Mouse (Mus musculus) stomach, embryonic 16.5 days (tissue): ENCODE measurements around the gene Gm4871. TPM values are rescaled to one million over a fixed set of nuclear protein-coding genes. Genes with fewer than 3 reads are reported as not detected.

Experiments
- ATAC-seq: fragments of 200-750 bp; cut with Nextera tagmentation; 2 replicates; pipeline ENCODE4 v1.8.0; 2017; ENCODE audit warnings: moderate number of reproducible peaks, moderate TSS enrichment; ENCODE audit not compliant: insufficient read depth, low FRiP score
- H3K27ac ChIP-seq: fragments of 300-500 bp; sonication (generic); 2 replicates; pipeline ENCODE4 v1.5.1; 2014; ENCODE audit warnings: low read length
- H3K27me3 ChIP-seq: fragments of 300-500 bp; sonication (generic); 2 replicates; pipeline ENCODE4 v1.6.1; 2014; ENCODE audit warnings: low read length, control low read depth, mixed read lengths; ENCODE audit not compliant: control insufficient read depth, insufficient read depth
- H3K36me3 ChIP-seq: fragments of 300-500 bp; sonication (generic); 2 replicates; pipeline ENCODE4 v1.6.1; 2014; ENCODE audit warnings: low read length; ENCODE audit not compliant: control insufficient read depth, insufficient read depth
- H3K4me1 ChIP-seq: fragments of 300-500 bp; sonication (generic); 2 replicates; pipeline ENCODE4 v1.6.1; 2014; ENCODE audit warnings: low read length, control low read depth, mixed read lengths; ENCODE audit not compliant: control insufficient read depth, insufficient read depth
- H3K4me2 ChIP-seq: fragments of 300-500 bp; sonication (generic); 2 replicates; pipeline ENCODE4 v1.6.1; 2014; ENCODE audit warnings: low read depth, low read length, mixed read lengths
- H3K4me3 ChIP-seq: fragments of 300-500 bp; sonication (generic); replicated peaks from 2 replicates; pipeline ENCODE4 v1.5.1; 2014; ENCODE audit warnings: mild to moderate bottlenecking, low read length
- H3K9ac ChIP-seq: fragments of 300-500 bp; sonication (generic); 2 replicates; pipeline ENCODE4 v1.6.1; 2014; ENCODE audit warnings: low read length
- H3K9me3 ChIP-seq: fragments of 300-500 bp; sonication (generic); replicated peaks from 2 replicates; pipeline ENCODE4 v1.6.1; 2016; ENCODE audit warnings: low read length, control low read depth; ENCODE audit not compliant: control insufficient read depth
- WGBS: fragments of 180-500 bp; shearing (Covaris S2); extraction: QIAGEN DNeasy Blood & Tissue Kit; methylation state at CpG from one replicate; pipeline ENCODE4 v1.1.7; 2014; 5-methylcytosine and 5-hydroxymethylcytosine counted together
- polyA plus RNA-seq: library from polyadenylated mRNA; unstranded; fragments of >200 nt; fragmentation: Nextera tagmentation; extraction: Ambion mirVana; gene quantifications from 2 replicates; pipeline ENCODE4 v1.2.1, GENCODE M21; 2015

The Gm4871 gene
- polyA plus RNA-seq, 1 experiment from 2014 or later, result not detected

GRCm38 (mm10) chr5:144987561-144987960 lies 45.0 kb downstream of the Gm4871 start:
- Histone ChIP-seq H3K36me3 (no peaks in the 10 kb centered on the region), H3K4me1 (no peaks in the 10 kb centered on the region), H3K4me3 (no peak overlapping the region), H3K27me3 (no peaks in the 10 kb centered on the region), H3K9me3 (peaks cover 14% of the 10 kb centered on the region; the same call in 1 of the 2 replicates), H3K4me2 (no peak overlapping the region), H3K9ac (no peak overlapping the region), H3K27ac (no peak overlapping the region)
- no peak for ATAC-seq
- WGBS, result 88% methylated on average over 13 of the region's 13 CpGs

- H3K9ac ChIP-seq, result no peak overlapping the region
- 92% methylated on average over 5 of the region's 5 CpGs for WGBS
Observed at GRCm38 (mm10) chr5:144984839-144985238, 47.7 kb downstream of the Gm4871 start.

GRCm38 (mm10) chr5:144983227-144983626 lies 49.3 kb downstream of the Gm4871 start:
- no peak for ATAC-seq
- Histone ChIP-seq H3K9me3 (peaks cover 14% of the 10 kb centered on the region; the same call in 1 of the 2 replicates), H3K36me3 (no peaks in the 10 kb centered on the region), H3K27me3 (no peaks in the 10 kb centered on the region), H3K27ac (no peak overlapping the region), H3K4me2 (no peak overlapping the region), H3K4me1 (no peaks in the 10 kb centered on the region), H3K9ac (no peak overlapping the region), H3K4me3 (no peak overlapping the region)
- WGBS, result 95% methylated on average over 3 of the region's 3 CpGs

More at GRCm38 (mm10) chr5:144984839-144985238, 47.7 kb downstream of the Gm4871 start:
- Histone ChIP-seq H3K36me3 (no peaks in the 10 kb centered on the region), H3K27me3 (no peaks in the 10 kb centered on the region), H3K9me3 (peaks cover 14% of the 10 kb centered on the region; the same call in 1 of the 2 replicates), H3K4me1 (no peaks in the 10 kb centered on the region), H3K27ac (no peak overlapping the region), H3K4me2 (no peak overlapping the region), H3K4me3 (no peak overlapping the region)
- ATAC-seq, result no peak

Other genes starting within 250 kb of the Gm4871 start
- gene Smurf1, start 66.9 kb downstream of the Gm4871 start, polyA plus RNA-seq, result 7.0 and 7.7 TPM in 2 replicates
- not detected in 2 replicates for gene 1700018F24Rik, start 10.2 kb upstream of the Gm4871 start, polyA plus RNA-seq
- 148 and 155 TPM in 2 replicates for gene Arpc1a, start 51.1 kb upstream of the Gm4871 start, polyA plus RNA-seq
- gene Kpna7, start 51.3 kb upstream of the Gm4871 start, polyA plus RNA-seq, result 0.08 and 0.27 TPM in 2 replicates
- 381 and 399 TPM in 2 replicates for gene Arpc1b, start 81.5 kb upstream of the Gm4871 start, polyA plus RNA-seq
- 77.8 and 81.4 TPM in 2 replicates for gene Pdap1, start 107.5 kb upstream of the Gm4871 start, polyA plus RNA-seq
- 147 and 167 TPM in 2 replicates for gene Bud31, start 107.6 kb upstream of the Gm4871 start, polyA plus RNA-seq
- gene Ptcd1, start 134.4 kb upstream of the Gm4871 start, polyA plus RNA-seq, result 15.1 and 17.4 TPM in 2 replicates
- gene Cpsf4, start 134.5 kb upstream of the Gm4871 start, polyA plus RNA-seq, result 35.2 and 36.3 TPM in 2 replicates
- 705 and 758 TPM in 2 replicates for gene Atp5j2, start 159.3 kb upstream of the Gm4871 start, polyA plus RNA-seq
- gene Zkscan14, start 169.1 kb upstream of the Gm4871 start, polyA plus RNA-seq, result 8.5 and 9.3 TPM in 2 replicates
- gene Zkscan5, start 171.8 kb upstream of the Gm4871 start, polyA plus RNA-seq, result 11.1 and 11.3 TPM in 2 replicates
- 33.8 and 34.2 TPM in 2 replicates for gene Zfp655, start 199.0 kb upstream of the Gm4871 start, polyA plus RNA-seq
- 0.21 and 0.36 TPM in 2 replicates for gene Zscan25, start 247.7 kb upstream of the Gm4871 start, polyA plus RNA-seq